Mouse (Mus musculus) heart, adult 8-10 months (tissue): ENCODE results near the gene Galntl5. TPM values are rescaled to one million over a fixed set of nuclear protein-coding genes. Genes with fewer than 3 reads are reported as not detected.
"Not testable (repeated sequence)": the region's sequence is repeated elsewhere in the genome, so short reads cannot be mapped to it uniquely, and the experiment has no call there.

Experiments
- DNase-seq: peaks from one replicate; pipeline ENCODE4 v3.0.0; 2022; ENCODE audit warnings: low spot score
- total RNA-seq, 4 experiments: library from RNA; stranded (reverse); gene quantifications; 2 replicates each; pipeline ENCODE4 v1.2.4; 2022

The Galntl5 gene
- total RNA-seq, 4 experiments from 2014 or later, result not detected

- no peak for DNase-seq
Observed at GRCm38 (mm10) chr5:25190521-25190920, 9.3 kb downstream of the Galntl5 start.

GRCm38 (mm10) chr5:25211872-25212271 lies 30.6 kb downstream of the Galntl5 start:
- no peak for DNase-seq

- DNase-seq, result not testable (repeated sequence)
Observed at GRCm38 (mm10) chr5:25213216-25213615, 32.0 kb downstream of the Galntl5 start.

GRCm38 (mm10) chr5:25215006-25215405 lies 33.7 kb downstream of the Galntl5 start:
- no peak for DNase-seq

DNA sequence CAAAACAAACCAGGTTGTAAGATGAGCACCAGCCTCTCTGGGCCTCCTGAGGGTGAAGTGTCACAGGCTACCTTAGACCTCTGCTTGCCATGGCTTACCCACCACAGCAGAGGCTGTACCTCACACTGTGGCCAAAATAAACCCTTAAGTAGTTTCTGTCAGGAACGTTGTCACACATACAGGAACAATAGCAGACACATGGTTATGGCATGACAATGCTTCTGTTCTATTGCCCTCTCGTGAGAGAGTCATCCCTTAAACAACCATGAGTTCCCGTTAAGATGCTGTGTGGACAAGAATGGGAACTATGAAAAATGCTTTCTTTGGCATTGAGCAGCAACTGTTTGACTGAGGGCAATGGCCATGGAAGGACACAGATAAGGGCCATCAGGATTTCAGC lies 40.3 kb downstream of the Galntl5 start, which contains the start of gene Galnt11:
Galnt11 (plus strand) TSS at position 301 of the 400 bp plus-strand sequence.
- DNase-seq, result no peak

GRCm38 (mm10) chr5:25222752-25223702 lies 41.8 kb downstream of the Galntl5 start, which contains the start of gene E130116L18Rik:
Gene E130116L18Rik, minus strand, starts transcription at chr5:25223153.
- peak; percentile 84 for DNase-seq

GRCm38 (mm10) chr5:25224377-25224776 lies 43.1 kb downstream of the Galntl5 start:
- DNase-seq, result not testable (repeated sequence)

GRCm38 (mm10) chr5:25243101-25243500 lies 61.8 kb downstream of the Galntl5 start:
- no peak for DNase-seq

DNA sequence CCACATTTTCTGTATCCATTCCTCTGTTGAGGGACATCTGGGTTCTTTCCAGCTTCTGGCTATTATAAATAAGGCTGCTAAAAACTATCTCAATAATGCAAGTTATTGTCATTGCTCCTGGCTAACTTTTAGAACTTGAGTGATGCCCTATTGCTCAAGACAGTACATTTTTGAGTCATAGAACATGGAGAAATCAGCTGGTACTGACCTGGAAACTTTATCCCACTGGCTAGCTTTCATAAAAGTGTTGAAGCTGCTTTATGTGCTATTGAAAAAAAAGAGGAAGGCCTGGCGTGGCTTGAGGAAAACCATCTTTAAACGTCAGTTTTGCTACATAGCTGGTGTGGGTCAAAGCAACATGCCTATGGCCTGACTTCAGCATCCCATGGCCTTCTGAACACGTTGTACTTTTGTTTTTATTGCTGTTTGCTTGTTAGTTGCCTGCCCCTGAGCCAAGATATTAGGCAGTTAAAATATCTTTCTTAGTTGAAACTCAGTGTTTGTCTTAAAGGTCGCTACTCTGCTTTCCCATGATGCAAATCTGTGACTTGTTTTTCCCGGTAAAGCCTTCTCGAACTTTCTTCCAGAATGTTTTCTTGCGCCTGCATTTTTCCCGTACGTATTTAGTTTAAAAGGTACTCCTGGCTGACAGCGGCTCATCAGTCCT lies 64.7 kb downstream of the Galntl5 start:
- DNase-seq, result no peak

DNA sequence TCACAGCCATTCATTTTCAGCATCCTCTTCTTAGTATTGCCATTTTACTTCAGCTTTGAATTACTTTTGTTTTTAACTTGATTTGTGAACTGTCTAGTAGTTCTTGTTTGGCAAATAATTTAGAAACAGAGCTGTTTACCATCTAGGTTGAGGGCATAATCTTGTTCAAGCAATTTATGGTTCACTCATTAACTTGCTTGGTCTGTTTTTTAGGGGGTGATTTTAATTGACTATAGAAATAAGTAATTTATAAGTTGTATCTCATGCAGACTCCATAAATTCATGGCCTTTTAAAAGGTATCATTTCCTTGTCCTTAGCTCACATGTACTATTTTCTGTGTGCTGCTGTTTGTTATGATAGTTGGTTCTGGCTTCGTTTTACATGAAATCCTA lies 65.2 kb downstream of the Galntl5 start:
- no peak for DNase-seq

GRCm38 (mm10) chr5:25247036-25247435 lies 65.8 kb downstream of the Galntl5 start:
- DNase-seq, result no peak

- DNase-seq, result no peak
Observed at GRCm38 (mm10) chr5:25252423-25252822, 71.2 kb downstream of the Galntl5 start.

DNA sequence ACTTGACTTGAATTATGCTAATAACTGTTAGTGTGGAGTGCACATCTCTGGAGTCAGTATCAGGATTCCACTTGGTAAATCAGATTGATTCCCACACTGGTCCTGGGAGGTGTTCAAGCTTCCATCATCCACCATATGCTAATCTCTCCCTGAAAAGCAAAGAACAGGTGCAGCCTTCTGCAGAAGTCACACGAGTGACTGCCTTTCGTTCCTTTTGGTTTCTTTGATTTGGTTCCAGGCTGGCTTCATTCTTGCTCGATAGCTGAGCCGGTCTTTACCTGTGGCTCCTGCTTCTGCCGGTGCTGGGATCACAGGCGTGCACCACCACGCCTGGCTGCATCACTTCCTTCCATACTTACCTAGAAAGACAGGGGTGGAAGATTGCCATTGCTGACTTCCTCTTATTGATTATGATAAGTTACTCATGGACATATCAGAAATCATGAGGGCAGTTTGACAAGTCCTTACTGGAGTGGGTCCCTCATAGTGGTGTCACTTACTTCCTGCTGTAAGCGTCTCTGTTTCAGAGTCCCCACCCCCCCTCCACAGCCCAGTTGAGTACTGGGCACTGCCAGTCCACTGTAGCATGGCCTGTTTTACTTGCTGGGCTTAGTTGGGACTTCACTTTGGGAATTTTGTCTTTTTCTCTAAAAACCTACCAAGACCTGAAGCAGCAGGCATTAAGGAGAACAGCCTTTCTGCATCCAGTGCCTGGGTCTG lies 71.7 kb downstream of the Galntl5 start:
- no peak for DNase-seq

GRCm38 (mm10) chr5:25254491-25254890 lies 73.2 kb downstream of the Galntl5 start:
- no peak for DNase-seq

- no peak for DNase-seq
Observed at GRCm38 (mm10) chr5:25256686-25257085, 75.4 kb downstream of the Galntl5 start.

- DNase-seq, result no peak
Observed at GRCm38 (mm10) chr5:25261452-25261851, 80.2 kb downstream of the Galntl5 start.

DNA sequence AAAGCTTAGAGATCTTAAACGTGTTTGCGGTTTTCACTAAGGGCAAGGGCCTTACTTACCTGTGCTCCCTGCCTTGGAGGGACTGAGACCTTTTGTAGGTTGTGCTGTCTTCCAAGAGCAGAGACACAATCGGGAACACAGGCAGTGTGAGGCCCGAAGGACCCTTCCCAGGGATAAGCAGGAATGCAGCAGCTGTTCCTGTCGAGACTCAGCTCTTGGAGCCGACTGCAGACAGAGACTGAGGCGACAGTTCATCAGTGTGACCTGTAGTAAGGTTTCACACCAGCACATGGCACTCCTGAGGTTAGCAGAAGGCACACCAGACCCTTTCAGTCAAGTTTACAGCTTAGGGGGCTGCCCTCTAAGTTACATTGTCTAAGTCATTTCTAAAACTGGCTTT lies 81.0 kb downstream of the Galntl5 start:
- no peak for DNase-seq

DNA sequence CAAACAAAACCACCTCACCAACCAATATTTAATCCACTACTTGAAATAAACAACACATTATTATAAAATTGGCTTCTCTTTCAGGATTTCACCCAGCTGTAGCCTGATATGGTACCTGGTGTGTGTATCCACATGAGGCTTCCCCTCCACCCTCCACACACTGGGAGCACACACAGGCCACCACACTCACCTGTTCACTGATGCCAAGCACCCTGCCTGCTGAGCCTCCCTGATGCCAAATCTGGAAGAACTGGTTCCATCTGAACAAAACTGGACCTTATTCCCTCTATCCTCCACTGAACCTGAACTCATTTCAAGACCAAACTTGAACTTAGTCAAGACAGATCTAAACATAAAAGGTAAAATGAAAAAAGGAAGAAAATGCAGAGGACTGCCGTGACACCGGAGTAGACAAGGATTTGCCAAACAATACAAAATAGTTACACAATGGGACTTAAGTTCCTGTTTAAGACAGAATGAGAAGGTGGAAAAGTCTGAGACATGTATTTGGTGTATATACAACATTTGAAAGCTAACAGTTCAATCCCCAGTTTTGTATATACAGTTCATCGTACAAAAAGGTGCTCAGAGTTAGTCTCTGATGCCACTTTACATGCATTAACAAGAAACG lies 87.1 kb downstream of the Galntl5 start:
- DNase-seq, result no peak
